24 mouse cellular contexts compared by ENCODE assay signal in the genomic region with DNA sequence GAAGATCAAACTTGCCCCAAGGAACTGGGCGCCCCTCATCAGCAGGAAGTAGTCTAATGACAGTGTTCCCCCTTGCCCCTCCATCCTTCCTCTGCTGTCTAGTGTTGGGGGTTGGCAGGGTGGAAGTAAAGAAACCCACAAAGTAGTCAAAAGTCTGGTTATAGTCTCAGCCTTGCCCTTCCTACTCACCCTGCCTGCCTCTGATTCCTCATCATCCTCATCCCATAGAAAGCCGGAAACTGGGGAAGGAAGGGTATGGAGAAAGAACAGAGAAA. TPM values are rescaled to one million over a fixed set of nuclear protein-coding genes. Genes with fewer than 3 reads are reported as not detected.
DNase-seq lines count a peak whose midpoint lies in the region; ATAC-seq and TF ChIP-seq lines count a peak whose summit lies in the region.
"Had no signal": no experiment of that assay in that cellular context is flagged by ENCODE, and none has a peak within 500 bp of the region (broad histone marks: within the 10 kb centered on the region; RNA-seq: fewer than 3 reads in every experiment).

No protein-coding gene starts in this region.

- TF ChIP-seq POLR2A in thymus, adult 2 months (IDR thresholded peaks at IDR 0.05; ENCODE audit: control insufficient read depth, extremely low read depth, insufficient read depth, low read length, poor library complexity): no peak

- WGBS in thymus, adult 2 months: 7% methylated on average over 2 of the region's 2 CpGs

- DNase-seq in spleen, postnatal 36 days (ENCODE audit: low spot score in 2 of 2): peak; percentile 17 to 23
- no peak for DNase-seq in spleen, adult 12 weeks (ENCODE audit: low spot score)
- DNase-seq in thymus, adult 2 months: peak; percentile 63
- DNase-seq in cerebellum, postnatal 4 days (ENCODE audit: low spot score in 2 of 2): no peak
- DNase-seq in left cerebral cortex, postnatal 25 days (ENCODE audit: low spot score in 2 of 2): no peak
- DNase-seq in right cerebral cortex, postnatal 25 days: no peak
- DNase-seq: adrenal gland, adult 8-10 months; cerebellum, adult 2 months; cerebellum, postnatal 25 days; gastrocnemius, adult 2 months; kidney, adult 11 months; layer of hippocampus, adult 9-11 months; lung, postnatal 36 days had no signal

- intact Hi-C loops in left cerebral cortex, postnatal 25 days (cut with DNase I): no loop called here

- no peak for TF ChIP-seq CTCF in thymus, adult 2 months (IDR thresholded peaks at IDR 0.05; ENCODE audit: borderline replicate concordance, control insufficient read depth, extremely low read depth, insufficient read depth, low read length, poor library complexity)

- H3K4me3 ChIP-seq in thymus, adult 2 months (ENCODE audit: control insufficient read depth, insufficient read depth, low read length): no peak overlapping the region
- H3K4me3 ChIP-seq: embryonic facial prominence, embryonic 15.5 days; gastrocnemius, adult 2 months; heart, embryonic 10.5 days; left cerebral cortex, adult 2 months; limb, embryonic 10.5 days; lung, embryonic 15.5 days; megakaryocyte, embryonic 14.5 days; midbrain, embryonic 13.5 days had no signal

- H3K36me3 ChIP-seq in thymus, adult 2 months (ENCODE audit: control insufficient read depth, insufficient read depth, low read length): no peaks in the 10 kb centered on the region
- H3K36me3 ChIP-seq: embryonic facial prominence, embryonic 15.5 days; G1E; heart, embryonic 10.5 days; limb, embryonic 10.5 days; lung, embryonic 15.5 days; midbrain, embryonic 13.5 days had no signal

- H3K27ac ChIP-seq in thymus, adult 2 months (ENCODE audit: control insufficient read depth, insufficient read depth, low read length): peak overlapping the region; percentile 45
- H3K27ac ChIP-seq: embryonic facial prominence, embryonic 15.5 days; gastrocnemius, adult 2 months; heart, embryonic 10.5 days; left cerebral cortex, adult 2 months; limb, embryonic 10.5 days; lung, embryonic 15.5 days; midbrain, embryonic 13.5 days had no signal

- peak; percentile 64 for ATAC-seq in inflammation-experienced regulatory T-cells, adult 6 months
- ATAC-seq: forebrain, embryonic 14.5 days; midbrain, embryonic 13.5 days; Patski had no signal

- no peaks in the 10 kb centered on the region for H3K27me3 ChIP-seq in thymus, adult 2 months (ENCODE audit: control insufficient read depth, insufficient read depth, low read length)
- H3K27me3 ChIP-seq: embryonic facial prominence, embryonic 15.5 days; lung, embryonic 15.5 days; megakaryocyte, embryonic 14.5 days; midbrain, embryonic 13.5 days had no signal

- H3K4me1 ChIP-seq in thymus, adult 2 months (replicated peaks; ENCODE audit: control insufficient read depth, insufficient read depth, low read length): peaks cover 12% of the 10 kb centered on the region
- H3K4me1 ChIP-seq: embryonic facial prominence, embryonic 15.5 days; limb, embryonic 10.5 days; lung, embryonic 15.5 days; midbrain, embryonic 13.5 days had no signal

RNA-seq across cellular contexts. Expression of a gene that starts 37.9 kb away (rescaled TPM):
- 100 to 1,000 TPM in 2 of 3 experiments, 10 to 100 TPM in 1; 74.0 to 177 (median 124) TPM for polyA plus RNA-seq in inflammation-experienced regulatory T-cells, adult 6 months (2017; shearing (Covaris generic))
- 84.9 and 85.5 TPM in 2 replicates for polyA plus RNA-seq in thymus, adult 2 months (2012; rRNA removed)
- total RNA-seq in left cerebral cortex, postnatal 25 days (2021): under 1 TPM; 0.76 to 0.89 TPM
- polyA plus RNA-seq: G1E had no signal

RNA-seq across cellular contexts. Expression of a gene that starts 40.7 kb away (rescaled TPM):
- polyA plus RNA-seq in inflammation-experienced regulatory T-cells, adult 6 months (2017; shearing (Covaris generic)): 1 to 10 TPM; 1.4 to 1.9 (median 1.5) TPM
- 55.5 and 65.8 TPM in 2 replicates for polyA plus RNA-seq in thymus, adult 2 months (2012; rRNA removed)
- 10 to 100 TPM; 59.2 to 62.0 TPM for total RNA-seq in left cerebral cortex, postnatal 25 days (2021)
- polyA plus RNA-seq: G1E had no signal

Comparison
In these comparisons a context has a peak if more than half of its experiments do, and no peak if none do; other contexts are left out.
1. DNase-seq: peak in spleen, postnatal 36 days (2 of 2) and thymus, adult 2 months (single experiment); none in spleen, adult 12 weeks (single experiment), cerebellum, postnatal 4 days (0 of 2), left cerebral cortex, postnatal 25 days (0 of 2) and right cerebral cortex, postnatal 25 days (single experiment).
2. RNA of a gene that starts 40.7 kb away (polyA plus RNA-seq): 55.5 to 65.8 TPM in thymus, adult 2 months; 1.4 to 1.9 TPM in inflammation-experienced regulatory T-cells, adult 6 months; every median in the first group is over 10 times any median in the second.